8 mouse cellular contexts compared by ENCODE assay signal in the genomic region with DNA sequence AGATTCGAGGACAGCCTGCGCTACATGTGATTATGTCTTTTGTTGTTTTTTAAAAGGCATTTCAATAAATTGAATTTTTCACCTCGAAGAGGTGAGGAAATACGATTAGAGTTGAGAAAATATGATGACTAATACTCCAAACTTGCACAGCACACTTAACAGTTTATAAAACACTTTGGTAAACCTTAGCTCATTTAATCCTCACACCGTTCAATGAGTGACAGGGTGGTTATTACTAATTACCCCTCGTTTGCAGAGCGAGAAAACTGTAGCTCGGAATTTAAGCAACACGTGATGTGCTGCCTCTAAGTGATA. TPM values are rescaled to one million over a fixed set of nuclear protein-coding genes. Genes with fewer than 3 reads are reported as not detected.
A peak's percentile ranks its signal among the peaks of the same experiment; 100 is the strongest.
DNase-seq lines count a peak whose midpoint lies in the region; ATAC-seq and TF ChIP-seq lines count a peak whose summit lies in the region.

No protein-coding gene starts in this region.

- no peak for TF ChIP-seq CTCF in G1E (IDR thresholded peaks at IDR 0.05; ENCODE audit: low read depth, low read length)

- H3K79me2 ChIP-seq in macrophage (ENCODE audit: inconsistent target) = peaks cover 25% of the 10 kb centered on the region

- no peaks in the 10 kb centered on the region for H3K27me3 ChIP-seq in heart, embryonic 13.5 days (replicated peaks)
- H3K27me3 ChIP-seq in G1E (ENCODE audit: insufficient read depth, low read length) = no peaks in the 10 kb centered on the region
- H3K27me3 ChIP-seq in hindbrain, embryonic 11.5 days (ENCODE audit: control insufficient read depth, insufficient read depth, low read length) = no peaks in the 10 kb centered on the region

- H3K9ac ChIP-seq in heart, embryonic 13.5 days = peak overlapping the region; percentile 75
- 0 out of 2 replicates have a peak overlapping the region, but pooled peaks have one; percentile 25 for H3K9ac ChIP-seq in hindbrain, embryonic 11.5 days (ENCODE audit: low read depth, low read length)

- H3K4me2 ChIP-seq in heart, embryonic 13.5 days = peak overlapping the region; percentile 79
- no peak overlapping the region for H3K4me2 ChIP-seq in hindbrain, embryonic 11.5 days (replicated peaks; ENCODE audit: low read depth, low read length)

- H3K27ac ChIP-seq in heart, embryonic 13.5 days (replicated peaks) = peak overlapping the region; percentile 89
- 0 out of 2 replicates have a peak overlapping the region, but pooled peaks have one; percentile 37 for H3K27ac ChIP-seq in hindbrain, embryonic 11.5 days (ENCODE audit: low read depth, low read length)
- peak overlapping the region; percentile 94 for H3K27ac ChIP-seq in macrophage

- no peaks in the 10 kb centered on the region for H3K9me3 ChIP-seq in heart, embryonic 13.5 days
- peaks cover 4% of the 10 kb centered on the region; the same call in 1 of the 2 replicates for H3K9me3 ChIP-seq in G1E (replicated peaks)
- H3K9me3 ChIP-seq in hindbrain, embryonic 11.5 days (ENCODE audit: control insufficient read depth, low read length) = no peaks in the 10 kb centered on the region

- peak overlapping the region; percentile 74 for H3K4me3 ChIP-seq in heart, embryonic 13.5 days
- H3K4me3 ChIP-seq in G1E (ENCODE audit: low read depth, low read length) = peak overlapping the region; percentile 81
- peak overlapping the region; percentile 75 for H3K4me3 ChIP-seq in hindbrain, embryonic 11.5 days (ENCODE audit: low read depth, low read length)
- no peak overlapping the region for H3K4me3 ChIP-seq in macrophage (ENCODE audit: inconsistent target)

- 37% methylated on average over 9 of the region's 9 CpGs for WGBS in heart, embryonic 13.5 days
- 43% methylated on average over 9 of the region's 9 CpGs for WGBS in hindbrain, embryonic 11.5 days
- 39% methylated on average over 9 of the region's 9 CpGs for WGBS in macrophage (ENCODE audit: missing documents)

- H3K36me3 ChIP-seq in heart, embryonic 13.5 days = peaks cover 39% of the 10 kb centered on the region
- H3K36me3 ChIP-seq in G1E (replicated peaks) (peaks cover 72% of the 10 kb centered on the region), macrophage (ENCODE audit: inconsistent target) (peaks cover 25% of the 10 kb centered on the region; the same call in 1 of the 2 replicates)
- H3K36me3 ChIP-seq in hindbrain, embryonic 11.5 days (ENCODE audit: control insufficient read depth, insufficient read depth, low read length) = peaks cover 8% of the 10 kb centered on the region; the same call in 1 of the 2 replicates

- ATAC-seq in heart, embryonic 13.5 days (ENCODE audit: extremely low read depth, insufficient number of reproducible peaks, low FRiP score, low TSS enrichment) = no peak
- ATAC-seq in G1E (ENCODE audit: extremely low read depth, insufficient number of reproducible peaks, low FRiP score, poor library complexity, severe bottlenecking) = no peak
- no peak for ATAC-seq in hindbrain, embryonic 11.5 days (ENCODE audit: low FRiP score)

- DNase-seq in heart, adult 11 months = no peak
- no peak for DNase-seq in G1E (ENCODE audit: low spot score)
- DNase-seq in hindbrain, embryonic 11.5 days (ENCODE audit: low spot score) = no peak
- DNase-seq in cerebellum, postnatal 36 days = no peak
- no peak for DNase-seq in urinary bladder, adult 2 months (ENCODE audit: low spot score)
- no peak for DNase-seq in urinary bladder, postnatal 10 days (ENCODE audit: low spot score)

- peaks cover 29% of the 10 kb centered on the region for H3K4me1 ChIP-seq in heart, embryonic 13.5 days
- H3K4me1 ChIP-seq in G1E (ENCODE audit: insufficient read depth, low read depth, low read length) = peaks cover 27% of the 10 kb centered on the region
- H3K4me1 ChIP-seq in hindbrain, embryonic 11.5 days (replicated peaks; ENCODE audit: control insufficient read depth, insufficient read depth, low read length) = no peaks in the 10 kb centered on the region

RNA-seq across cellular contexts. Expression of gene Slc35b1, which starts 0.5 kb away (rescaled TPM):
- 77.2 and 78.4 TPM in 2 replicates for polyA plus RNA-seq in heart, embryonic 13.5 days (2015; fragmentation: Nextera tagmentation; extraction: Ambion mirVana)
- 37.5 and 37.8 TPM in 2 replicates for total RNA-seq in G1E (2014; fragmentation: Nextera tagmentation)
- total RNA-seq in G1E (2017) = 50.6 and 53.1 TPM in 2 replicates
- polyA plus RNA-seq in G1E (2012) = 4.1 and 4.5 TPM in 2 replicates
- polyA plus RNA-seq in hindbrain, embryonic 11.5 days (2014; fragmentation: Nextera tagmentation; extraction: Ambion mirVana) = 134 and 143 TPM in 2 replicates
- 10 to 100 TPM; 16.2 to 71.1 (median 44.2) TPM for total RNA-seq in macrophage (2018; cell fraction: chromatin; rRNA removed)
- 10 to 100 TPM; 29.1 to 60.6 (median 47.8) TPM for total RNA-seq in macrophage (2018; cell fraction: cytosol; rRNA removed)
- total RNA-seq in macrophage (2018; cell fraction: nucleus; rRNA removed) = 100 to 1,000 TPM in 1 of 26 experiments, 10 to 100 TPM in 25; 34.6 to 107 (median 56.5) TPM
- polyA plus RNA-seq in macrophage (2018) = 38.7 to 66.0 TPM (median 52.4 TPM) in 3 replicates
- polyA plus RNA-seq in urinary bladder, adult 2 months (2012; rRNA removed) = 55.1 and 66.5 TPM in 2 replicates

RNA-seq across cellular contexts. Expression of gene Spop, which starts 29.9 kb away (rescaled TPM):
- polyA plus RNA-seq in heart, embryonic 13.5 days (2015; fragmentation: Nextera tagmentation; extraction: Ambion mirVana) = 97.8 and 105 TPM in 2 replicates
- 60.4 and 70.5 TPM in 2 replicates for total RNA-seq in G1E (2014; fragmentation: Nextera tagmentation)
- total RNA-seq in G1E (2017) = 23.9 and 28.8 TPM in 2 replicates
- polyA plus RNA-seq in G1E (2012) = 21.8 and 29.2 TPM in 2 replicates
- polyA plus RNA-seq in hindbrain, embryonic 11.5 days (2014; fragmentation: Nextera tagmentation; extraction: Ambion mirVana) = 133 and 146 TPM in 2 replicates
- total RNA-seq in macrophage (2018; cell fraction: chromatin; rRNA removed) = 10 to 100 TPM; 45.3 to 93.7 (median 74.0) TPM
- 100 to 1,000 TPM in 3 of 26 experiments, 10 to 100 TPM in 23; 70.3 to 106 (median 85.7) TPM for total RNA-seq in macrophage (2018; cell fraction: cytosol; rRNA removed)
- 100 to 1,000 TPM in 1 of 26 experiments, 10 to 100 TPM in 25; 48.9 to 106 (median 80.9) TPM for total RNA-seq in macrophage (2018; cell fraction: nucleus; rRNA removed)
- 73.4 to 91.8 TPM (median 81.3 TPM) in 3 replicates for polyA plus RNA-seq in macrophage (2018)
- 79.1 and 103 TPM in 2 replicates for polyA plus RNA-seq in urinary bladder, adult 2 months (2012; rRNA removed)

RNA-seq across cellular contexts. Expression of gene Fam117a, which starts 47.1 kb away (rescaled TPM):
- 6.3 and 7.7 TPM in 2 replicates for polyA plus RNA-seq in heart, embryonic 13.5 days (2015; fragmentation: Nextera tagmentation; extraction: Ambion mirVana)
- total RNA-seq in G1E (2014; fragmentation: Nextera tagmentation) = 65.4 and 105 TPM in 2 replicates
- 30.9 and 36.9 TPM in 2 replicates for total RNA-seq in G1E (2017)
- 159 and 170 TPM in 2 replicates for polyA plus RNA-seq in G1E (2012)
- polyA plus RNA-seq in hindbrain, embryonic 11.5 days (2014; fragmentation: Nextera tagmentation; extraction: Ambion mirVana) = 8.3 and 11.1 TPM in 2 replicates
- 1 to 10 TPM in 24 of 26 experiments, under 1 TPM in 2; 0.71 to 9.5 (median 3.7) TPM for total RNA-seq in macrophage (2018; cell fraction: chromatin; rRNA removed)
- 1 to 10 TPM in 24 of 26 experiments, under 1 TPM in 2; 0.95 to 5.6 (median 3.8) TPM for total RNA-seq in macrophage (2018; cell fraction: cytosol; rRNA removed)
- 1 to 10 TPM in 25 of 26 experiments, under 1 TPM in 1; 0.83 to 9.8 (median 3.8) TPM for total RNA-seq in macrophage (2018; cell fraction: nucleus; rRNA removed)
- polyA plus RNA-seq in macrophage (2018) = 3.2 to 6.4 TPM (median 3.5 TPM) in 3 replicates
- 20.8 and 23.0 TPM in 2 replicates for polyA plus RNA-seq in urinary bladder, adult 2 months (2012; rRNA removed)

Comparison
In these comparisons a context has a peak if more than half of its experiments do, and no peak if none do; other contexts are left out.
1. H3K27ac ChIP-seq: peak in every context shown above with its lines; median percentile 94 in macrophage; 89 in heart, embryonic 13.5 days; 37 in hindbrain, embryonic 11.5 days.